Mouse (Mus musculus) ES-CJ7 (cell line): Measurements from ENCODE around the gene Fbxo42.

Experiments used
- DNase-seq: peaks from one replicate; pipeline ENCODE4 v3.0.0; 2011; ENCODE audit warnings: low read depth, low spot score

Fbxo42 gene

DNA sequence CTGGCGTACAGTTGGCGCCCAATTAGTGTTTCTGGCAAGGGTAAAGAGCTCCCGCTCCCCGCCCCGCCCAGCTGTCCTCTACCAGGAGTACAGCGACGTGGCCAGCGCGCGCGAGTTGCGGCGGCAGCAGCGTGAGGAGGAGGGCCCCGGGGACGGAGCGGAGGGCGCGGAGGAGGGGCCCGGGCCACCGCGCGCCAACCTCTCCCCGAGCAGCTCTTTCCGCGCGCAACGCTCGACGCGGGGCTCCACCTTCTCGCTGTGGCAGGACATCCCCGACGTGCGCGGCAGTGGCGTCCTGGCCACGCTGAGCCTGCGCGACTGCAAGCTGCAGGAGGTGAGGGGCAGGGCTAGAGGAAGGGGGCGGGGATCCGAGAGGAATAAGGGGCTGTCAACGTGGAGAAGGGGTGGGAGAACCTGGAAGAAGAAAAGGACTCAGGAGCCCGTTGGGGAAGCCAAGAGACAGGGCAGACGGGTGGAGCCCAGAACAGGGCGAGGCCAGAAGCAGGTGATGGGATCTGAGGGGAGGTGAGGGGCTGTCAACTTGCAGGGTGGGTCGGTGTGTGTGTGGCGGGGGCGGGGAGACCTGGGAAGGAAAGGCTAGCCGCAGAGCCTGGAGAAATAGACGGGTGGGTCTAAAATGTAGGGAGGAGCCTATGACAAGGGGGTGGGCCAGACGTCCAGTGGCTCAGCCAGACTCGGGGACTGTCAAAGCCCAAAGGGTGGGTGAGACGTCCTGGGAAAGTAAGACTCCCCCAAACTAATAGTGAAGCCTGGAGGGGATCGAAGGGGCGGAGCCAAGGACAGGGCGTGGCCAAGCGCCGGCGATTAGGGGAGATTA lies 100.3 kb downstream of the Fbxo42 start:
- DNase-seq: peak; percentile 81

DNA sequence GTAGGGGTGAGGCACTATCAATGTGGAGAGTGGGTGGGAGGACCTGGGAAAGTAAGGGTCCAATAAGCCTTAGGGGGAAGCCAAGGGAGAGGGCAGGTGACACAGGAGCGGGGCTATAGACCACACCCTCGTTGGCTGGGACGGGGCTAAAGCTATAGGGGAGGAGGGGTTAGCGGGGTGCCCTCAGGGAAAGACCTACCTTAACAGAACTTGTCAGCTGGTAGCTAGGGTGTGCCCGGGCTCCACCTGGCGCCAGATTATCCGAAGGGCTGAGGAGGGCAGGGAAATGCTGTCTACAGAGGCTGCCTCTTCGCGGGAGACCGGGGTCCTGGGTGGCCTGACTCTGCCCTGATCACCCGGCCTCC lies 100.9 kb downstream of the Fbxo42 start:
- DNase-seq: peak; percentile 52

GRCm38 (mm10) chr4:141249383-141249782 lies 101.7 kb downstream of the Fbxo42 start:
- DNase-seq: no peak

- DNase-seq: no peak
These were observed 103.4 kb downstream of the Fbxo42 start for GRCm38 (mm10) chr4:141251071-141251470.

DNA sequence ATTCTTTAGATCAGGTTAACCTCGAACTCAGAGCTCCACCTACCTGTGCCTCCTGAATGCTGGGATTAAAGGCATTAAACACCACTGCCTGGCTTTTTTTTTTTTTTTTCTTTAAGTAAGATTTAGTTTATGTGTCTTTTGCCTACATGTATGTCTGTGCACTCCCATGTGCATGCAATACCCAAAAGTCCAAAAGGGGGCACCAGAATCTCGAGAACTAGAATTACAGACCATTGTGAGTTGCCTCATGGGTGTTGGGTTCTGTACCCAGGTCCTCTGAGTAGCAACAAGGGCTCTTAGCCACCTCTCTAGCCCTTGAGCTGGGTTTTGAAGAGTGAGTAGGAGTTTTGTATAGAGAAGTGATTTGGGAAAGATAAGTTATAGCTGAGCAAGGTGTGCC lies 104.9 kb downstream of the Fbxo42 start:
- no peak for DNase-seq
